Mouse (Mus musculus): ENCODE measurements at regions not wholly inside any gene's neighbourhood (a gene's known extent, or its start where the extent isn't known, plus 50 kb on each side); places are given as distances from the start of the nearest gene placed in this dataset.

DNA sequence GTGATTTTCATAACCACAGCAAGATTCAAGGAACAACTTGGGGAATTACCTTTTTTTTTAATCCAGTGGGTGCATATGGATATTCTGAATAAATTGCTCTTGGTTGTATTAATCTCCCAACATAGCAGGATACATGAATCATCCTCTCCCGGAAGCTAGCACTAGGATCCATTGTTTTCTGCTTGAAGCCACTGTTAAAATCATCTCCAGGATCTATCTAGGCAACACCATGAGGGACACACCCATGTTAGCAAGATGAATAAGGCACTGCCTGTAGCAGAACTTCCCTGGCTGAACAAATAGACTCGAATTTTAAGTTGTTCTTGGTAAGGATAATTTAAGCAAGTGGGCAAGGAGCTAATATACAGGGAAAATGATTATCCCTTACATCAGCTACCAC is 427.8 kb downstream of the Cbln4 start:
- DNase-seq (ENCODE audit: extremely low read depth): no peak
- no peak overlapping the region for H3K27ac ChIP-seq (ENCODE audit: insufficient read depth, low read depth)
- no peaks in the 10 kb centered on the region for H3K4me1 ChIP-seq (ENCODE audit: control insufficient read depth in 1 of 2, insufficient read depth in 2 of 2)
- no peak overlapping the region for H3K9ac ChIP-seq (ENCODE audit: insufficient read depth, low read depth)
- no peaks in the 10 kb centered on the region for H3K36me3 ChIP-seq (replicated peaks in 1 of 2; ENCODE audit: control insufficient read depth in 1 of 2, insufficient read depth in 1 of 2, low read length in 1 of 2)
- H3K27me3 ChIP-seq (replicated peaks): no peaks in the 10 kb centered on the region
- in situ Hi-C loops (cut with MboI; ENCODE audit: low pct_ligation_motif_present, low pct_unique_long_range_greater_than_20kb, low sequenced_read_pairs): no loop called here
- peaks cover 72% of the 10 kb centered on the region for H3K9me3 ChIP-seq (replicated peaks; ENCODE audit: low read length)
- H3K79me2 ChIP-seq (replicated peaks; ENCODE audit: control insufficient read depth, extremely low read depth, insufficient read depth, poor library complexity, severe bottlenecking): no peaks in the 10 kb centered on the region
- H3K4me2 ChIP-seq (ENCODE audit: insufficient read depth, low read depth, poor library complexity, severe bottlenecking): no peak overlapping the region
- TF ChIP-seq BHLHE40 (IDR thresholded peaks at IDR 0.05; ENCODE audit: low read depth, low read length) (no peak), NRF1 (IDR thresholded peaks at IDR 0.05; ENCODE audit: low read depth, low read length) (no peak), ETS1 (conservative IDR thresholded peaks at IDR 0.05; ENCODE audit: low read depth, low read length) (no peak)
- no peak overlapping the region for H3K4me3 ChIP-seq (replicated peaks in 1 of 3; ENCODE audit: low read depth in 2 of 3, low read length in 2 of 3, poor library complexity in 1 of 3)
- dilution Hi-C loops (cut with MboI; ENCODE audit: extremely low pct_ligation_motif_present, extremely low pct_unique_long_range_greater_than_20kb, low sequenced_read_pairs): no loop called here

DNA sequence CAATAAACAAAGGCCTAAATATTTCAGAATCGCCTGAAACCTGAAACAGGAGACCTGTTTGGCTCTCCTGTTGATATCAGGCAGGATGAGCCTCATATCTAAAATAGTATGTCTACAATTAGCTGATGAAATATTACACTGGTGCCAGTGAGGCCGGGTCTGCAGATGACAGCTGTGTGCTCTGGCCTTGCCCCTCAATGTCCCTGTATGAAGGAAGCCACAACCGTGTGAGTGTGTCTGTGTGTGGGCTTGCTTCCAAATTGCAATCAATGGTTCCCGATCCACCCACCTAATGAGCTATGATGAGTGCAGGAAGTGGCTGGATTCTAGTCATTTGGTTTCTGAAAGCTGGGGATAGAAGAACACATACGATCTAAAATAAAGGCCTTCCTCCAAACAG is 438.2 kb downstream of the Cbln4 start:
- no peaks in the 10 kb centered on the region for H3K36me3 ChIP-seq (replicated peaks in 1 of 2; ENCODE audit: control insufficient read depth in 1 of 2, insufficient read depth in 1 of 2, low read length in 1 of 2)
- dilution Hi-C loops (cut with MboI; ENCODE audit: extremely low pct_ligation_motif_present, extremely low pct_unique_long_range_greater_than_20kb, low sequenced_read_pairs): no loop called here
- H3K4me1 ChIP-seq (ENCODE audit: control insufficient read depth in 1 of 2, insufficient read depth in 2 of 2): no peaks in the 10 kb centered on the region
- no peak for DNase-seq (ENCODE audit: extremely low read depth)
- H3K27ac ChIP-seq (ENCODE audit: insufficient read depth, low read depth): no peak overlapping the region
- no peaks in the 10 kb centered on the region for H3K79me2 ChIP-seq (replicated peaks; ENCODE audit: control insufficient read depth, extremely low read depth, insufficient read depth, poor library complexity, severe bottlenecking)
- in situ Hi-C loops (cut with MboI; ENCODE audit: low pct_ligation_motif_present, low pct_unique_long_range_greater_than_20kb, low sequenced_read_pairs): no loop called here
- H3K9ac ChIP-seq (ENCODE audit: insufficient read depth, low read depth): no peak overlapping the region
- no peak overlapping the region for H3K4me2 ChIP-seq (ENCODE audit: insufficient read depth, low read depth, poor library complexity, severe bottlenecking)
- TF ChIP-seq EP300 (IDR thresholded peaks at IDR 0.05; ENCODE audit: low read length) (no peak), UBTF (IDR thresholded peaks at IDR 0.05; ENCODE audit: low read depth, low read length) (no peak), POLR2AphosphoS2 (IDR thresholded peaks at IDR 0.05; ENCODE audit: low read depth, low read length) (no peak), SIN3A (IDR thresholded peaks at IDR 0.05; ENCODE audit: low read length) (no peak), JUND (conservative IDR thresholded peaks at IDR 0.05; ENCODE audit: low read depth, low read length) (no peak)
- no peaks in the 10 kb centered on the region for H3K27me3 ChIP-seq (replicated peaks)
- no peak overlapping the region for H3K4me3 ChIP-seq (replicated peaks in 1 of 3; ENCODE audit: low read depth in 2 of 3, low read length in 2 of 3, poor library complexity in 1 of 3)
- H3K9me3 ChIP-seq (replicated peaks; ENCODE audit: low read length): peaks cover 71% of the 10 kb centered on the region

DNA sequence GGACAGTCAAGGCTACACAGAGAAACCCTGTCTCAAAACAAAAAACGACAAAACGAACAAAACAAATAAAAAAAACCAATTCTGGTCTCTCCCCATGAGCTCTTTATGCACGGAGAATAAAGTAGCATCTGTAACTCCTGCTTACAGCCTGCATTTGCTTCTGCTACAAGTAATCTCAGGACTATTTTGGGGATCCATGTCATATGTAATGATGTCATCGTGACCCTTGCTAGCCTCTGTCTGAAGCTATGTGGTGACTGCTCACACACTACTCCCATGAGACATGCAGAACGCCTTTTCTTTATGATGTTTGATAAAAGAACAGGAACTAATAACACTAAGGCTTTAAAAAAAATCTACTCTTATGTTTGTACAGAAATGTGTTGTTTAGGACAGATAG is 448.0 kb downstream of the Cbln4 start:
- dilution Hi-C loops (cut with MboI; ENCODE audit: extremely low pct_ligation_motif_present, extremely low pct_unique_long_range_greater_than_20kb, low sequenced_read_pairs): no loop called here
- Histone ChIP-seq H3K4me2 (ENCODE audit: insufficient read depth, low read depth, poor library complexity, severe bottlenecking) (no peak overlapping the region), H3K9ac (ENCODE audit: insufficient read depth, low read depth) (no peak overlapping the region), H3K27ac (ENCODE audit: insufficient read depth, low read depth) (no peak overlapping the region), H3K9me3 (replicated peaks; ENCODE audit: low read length) (peaks cover 61% of the 10 kb centered on the region), H3K27me3 (replicated peaks) (no peaks in the 10 kb centered on the region), H3K36me3 (replicated peaks in 1 of 2; ENCODE audit: control insufficient read depth in 1 of 2, insufficient read depth in 1 of 2, low read length in 1 of 2) (no peaks in the 10 kb centered on the region), H3K4me1 (ENCODE audit: control insufficient read depth in 1 of 2, insufficient read depth in 2 of 2) (no peaks in the 10 kb centered on the region), H3K79me2 (replicated peaks; ENCODE audit: control insufficient read depth, extremely low read depth, insufficient read depth, poor library complexity, severe bottlenecking) (no peaks in the 10 kb centered on the region), H3K4me3 (replicated peaks in 1 of 3; ENCODE audit: low read depth in 2 of 3, low read length in 2 of 3, poor library complexity in 1 of 3) (no peak overlapping the region)
- in situ Hi-C loops (cut with MboI; ENCODE audit: low pct_ligation_motif_present, low pct_unique_long_range_greater_than_20kb, low sequenced_read_pairs): no loop called here
- TF ChIP-seq POLR2A (IDR thresholded peaks at IDR 0.05; ENCODE audit: low read depth, low read length) (no peak), USF2 (conservative IDR thresholded peaks at IDR 0.05; ENCODE audit: low read depth, low read length) (no peak), SMC3 (IDR thresholded peaks at IDR 0.05; ENCODE audit: low read depth, low read length) (no peak), HCFC1 (IDR thresholded peaks at IDR 0.05; ENCODE audit: low read depth, low read length) (no peak), ETS1 (conservative IDR thresholded peaks at IDR 0.05; ENCODE audit: low read depth, low read length) (no peak), TBP (conservative IDR thresholded peaks at IDR 0.05; ENCODE audit: low read depth, low read length) (no peak), CTCF (conservative IDR thresholded peaks at IDR 0.05 in 1 of 2, IDR thresholded peaks at IDR 0.05 in 1 of 2; ENCODE audit: low read depth in 2 of 2, low read length in 2 of 2) (no peak), CHD1 (IDR thresholded peaks at IDR 0.05; ENCODE audit: low read depth, low read length) (no peak), BHLHE40 (IDR thresholded peaks at IDR 0.05; ENCODE audit: low read depth, low read length) (no peak), NRF1 (IDR thresholded peaks at IDR 0.05; ENCODE audit: low read depth, low read length) (no peak)
- DNase-seq (ENCODE audit: extremely low read depth): no peak

Data from CH12.LX (cell line).